Mouse (Mus musculus): Measurements from ENCODE around the gene Cdca5.

DNA sequence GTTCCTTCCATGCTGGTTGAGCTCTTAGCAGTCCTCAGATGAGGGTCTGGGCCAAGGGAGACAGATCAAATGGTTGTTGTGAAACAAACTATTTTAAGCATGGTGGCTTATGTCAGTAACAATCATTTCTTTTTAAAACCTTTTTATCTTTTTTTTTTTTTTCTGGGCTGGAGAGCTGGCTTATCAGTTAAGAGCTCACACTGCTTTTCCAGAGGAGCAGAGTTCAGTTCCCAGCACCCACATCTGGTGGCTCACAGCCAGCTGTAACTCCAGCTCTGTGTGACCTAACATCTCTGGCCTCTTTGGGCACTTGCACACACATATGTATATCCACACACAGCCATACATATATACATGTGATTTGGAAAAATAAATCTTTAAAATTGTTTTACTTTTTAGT is 47.1 kb upstream of the Cdca5 start:
- TF ChIP-seq CTCF (conservative IDR thresholded peaks at IDR 0.05; ENCODE audit: insufficient read depth, insufficient read length, low read depth, low read length) (no peak), POLR2A (IDR thresholded peaks at IDR 0.05; ENCODE audit: low read depth, low read length) (no peak)
